8 mouse cellular contexts compared by ENCODE assay signal in genomic region chr15:4027671-4028410, GRCm38 (mm10). TPM values are rescaled to one million over a fixed set of nuclear protein-coding genes. Genes with fewer than 3 reads are reported as not detected.
DNase-seq lines count a peak whose midpoint lies in the region; ATAC-seq lines count a peak whose summit lies in the region.

No protein-coding gene starts in this region.

- H3K27ac ChIP-seq in heart, embryonic 15.5 days: peak overlapping the region; percentile 99
- no peak overlapping the region for H3K27ac ChIP-seq in liver, embryonic 12.5 days

- peaks cover 26% of the 10 kb centered on the region for H3K4me1 ChIP-seq in heart, embryonic 15.5 days (replicated peaks)
- H3K4me1 ChIP-seq in liver, embryonic 12.5 days: peaks cover 14% of the 10 kb centered on the region; the same call in 1 of the 2 replicates

- H3K27me3 ChIP-seq in heart, embryonic 15.5 days: no peaks in the 10 kb centered on the region
- peaks cover 11% of the 10 kb centered on the region; the same call in 1 of the 2 replicates for H3K27me3 ChIP-seq in liver, embryonic 12.5 days (replicated peaks)

- H3K36me3 ChIP-seq in heart, embryonic 15.5 days: no peaks in the 10 kb centered on the region
- H3K36me3 ChIP-seq in liver, embryonic 12.5 days: no peaks in the 10 kb centered on the region

- peak; percentile 10 for DNase-seq in embryo, embryonic 10 days (ENCODE audit: low spot score)
- DNase-seq in embryo, embryonic 9.5 days (ENCODE audit: extremely low spot score): no peak
- peak; percentile 71 for DNase-seq in NIH3T3 (ENCODE audit: low read depth)
- DNase-seq in ovary, postnatal 10 days (ENCODE audit: low spot score): no peak
- no peak for DNase-seq in urinary bladder, adult 2 months (ENCODE audit: low spot score)
- no peak for DNase-seq in layer of hippocampus, adult 8-10 months (ENCODE audit: low spot score in 2 of 2)

- no peaks in the 10 kb centered on the region for H3K9me3 ChIP-seq in heart, embryonic 15.5 days (replicated peaks)
- H3K9me3 ChIP-seq in liver, embryonic 12.5 days (replicated peaks): no peaks in the 10 kb centered on the region

- 6% methylated on average over 6 of the region's 6 CpGs for WGBS in heart, embryonic 15.5 days
- 18% methylated on average over 6 of the region's 6 CpGs for WGBS in liver, embryonic 12.5 days (ENCODE audit: insufficient replicate concordance)

- H3K4me2 ChIP-seq in heart, embryonic 15.5 days: peak overlapping the region; percentile 80
- H3K4me2 ChIP-seq in liver, embryonic 12.5 days: peak overlapping the region; percentile 95

- no peak for ATAC-seq in heart, embryonic 15.5 days (replicated peaks; ENCODE audit: insufficient number of reproducible peaks, insufficient read depth, low FRiP score, low read depth)
- no peak for ATAC-seq in liver, embryonic 12.5 days

- peak overlapping the region; percentile 90 for H3K9ac ChIP-seq in heart, embryonic 15.5 days
- H3K9ac ChIP-seq in liver, embryonic 12.5 days: peak overlapping the region; percentile 73

- H3K4me3 ChIP-seq in heart, embryonic 15.5 days: peak overlapping the region; percentile 81
- peak overlapping the region; percentile 74 for H3K4me3 ChIP-seq in liver, embryonic 12.5 days

RNA-seq across cellular contexts. Expression of gene Oxct1, which starts 1.7 kb away (rescaled TPM):
- polyA plus RNA-seq in heart, embryonic 15.5 days (2015; fragmentation: Nextera tagmentation; extraction: Ambion mirVana): 291 and 396 TPM in 2 replicates
- polyA plus RNA-seq in liver, embryonic 12.5 days (2016; fragmentation: Nextera tagmentation; extraction: Ambion mirVana): 41.0 and 43.8 TPM in 2 replicates
- polyA plus RNA-seq in urinary bladder, adult 2 months (2012; rRNA removed): 83.8 and 126 TPM in 2 replicates
- 100 to 1,000 TPM; 244 to 283 (median 271) TPM for total RNA-seq in layer of hippocampus, adult 8-10 months (2022)

RNA-seq across cellular contexts. Expression of gene AW549877, which starts 32.3 kb away (rescaled TPM):
- polyA plus RNA-seq in heart, embryonic 15.5 days (2015; fragmentation: Nextera tagmentation; extraction: Ambion mirVana): 20.7 and 22.6 TPM in 2 replicates
- polyA plus RNA-seq in liver, embryonic 12.5 days (2016; fragmentation: Nextera tagmentation; extraction: Ambion mirVana): 10.3 and 10.7 TPM in 2 replicates
- polyA plus RNA-seq in urinary bladder, adult 2 months (2012; rRNA removed): 43.4 and 51.4 TPM in 2 replicates
- 10 to 100 TPM; 37.1 to 51.1 (median 45.9) TPM for total RNA-seq in layer of hippocampus, adult 8-10 months (2022)

RNA-seq across cellular contexts. Expression of gene Fbxo4, which starts 48.5 kb away (rescaled TPM):
- polyA plus RNA-seq in heart, embryonic 15.5 days (2015; fragmentation: Nextera tagmentation; extraction: Ambion mirVana): 11.7 and 12.5 TPM in 2 replicates
- polyA plus RNA-seq in liver, embryonic 12.5 days (2016; fragmentation: Nextera tagmentation; extraction: Ambion mirVana): 4.0 and 4.5 TPM in 2 replicates
- 21.6 and 24.0 TPM in 2 replicates for polyA plus RNA-seq in urinary bladder, adult 2 months (2012; rRNA removed)
- total RNA-seq in layer of hippocampus, adult 8-10 months (2022): 10 to 100 TPM in 2 of 4 experiments, 1 to 10 TPM in 2; 8.5 to 11.0 (median 9.9) TPM

Comparison
In these comparisons a context has a peak if more than half of its experiments do, and no peak if none do; other contexts are left out.
1. DNase-seq: peak in embryo, embryonic 10 days (single experiment) and NIH3T3 (single experiment); none in embryo, embryonic 9.5 days (single experiment), ovary, postnatal 10 days (single experiment), urinary bladder, adult 2 months (single experiment) and layer of hippocampus, adult 8-10 months (0 of 2).